Mouse (Mus musculus) ES-Bruce4 (cell line): ENCODE data around the gene Qpctl.

Source experiments
- CTCF ChIP-seq: IDR thresholded peaks from one replicate; pipeline ENCODE4 v1.8.1; 2011; ENCODE audit warnings: low read depth, low read length
- POLR2A ChIP-seq: IDR thresholded peaks from one replicate; pipeline ENCODE4 v1.8.1; 2011; ENCODE audit warnings: low read length; ENCODE audit not compliant: insufficient read depth

- no peak for TF ChIP-seq POLR2A
- TF ChIP-seq CTCF: peak; percentile 65
Measured at GRCm38 (mm10) chr7:19131324-19131848, 17.7 kb downstream of the Qpctl start.
